Mouse (Mus musculus): ENCODE measurements at regions not wholly inside any gene's neighbourhood (a gene's known extent, or its start where the extent isn't known, plus 50 kb on each side); places are given as distances from the start of the nearest gene placed in this dataset.

- no peak for DNase-seq (ENCODE audit: extremely low read depth, low read depth)
Measured at GRCm38 (mm10) chr15:72101730-72102129, 1732.6 kb upstream of the Gm6569 start.

GRCm38 (mm10) chr15:72105830-72106413 is 1728.4 kb upstream of the Gm6569 start:
- DNase-seq (ENCODE audit: extremely low read depth, low read depth), result no peak

GRCm38 (mm10) chr15:72110520-72110919 is 1723.8 kb upstream of the Gm6569 start:
- DNase-seq (ENCODE audit: extremely low read depth, low read depth), result no peak

- DNase-seq (ENCODE audit: extremely low read depth, low read depth), result no peak
Measured at GRCm38 (mm10) chr15:72116772-72117171, 1717.6 kb upstream of the Gm6569 start.

GRCm38 (mm10) chr15:72134226-72134625 is 1700.1 kb upstream of the Gm6569 start:
- no peak for DNase-seq (ENCODE audit: extremely low read depth, low read depth)

GRCm38 (mm10) chr15:72135992-72136617 is 1698.3 kb upstream of the Gm6569 start:
- no peak for DNase-seq (ENCODE audit: extremely low read depth, low read depth)

- no peak for DNase-seq (ENCODE audit: extremely low read depth, low read depth)
Measured at GRCm38 (mm10) chr15:72140122-72140521, 1694.2 kb upstream of the Gm6569 start.

GRCm38 (mm10) chr15:72150581-72150980 is 1683.8 kb upstream of the Gm6569 start:
- no peak for DNase-seq (ENCODE audit: extremely low read depth, low read depth)

GRCm38 (mm10) chr15:72158505-72158904 is 1675.9 kb upstream of the Gm6569 start:
- DNase-seq (ENCODE audit: extremely low read depth, low read depth), result no peak

GRCm38 (mm10) chr15:72200861-72201260 is 1633.5 kb upstream of the Gm6569 start:
- no peak for DNase-seq (ENCODE audit: extremely low read depth, low read depth)

- no peak for DNase-seq (ENCODE audit: extremely low read depth, low read depth)
Measured at GRCm38 (mm10) chr15:72201791-72202190, 1632.6 kb upstream of the Gm6569 start.

GRCm38 (mm10) chr15:72205240-72205799 is 1629.0 kb upstream of the Gm6569 start:
- no peak for DNase-seq (ENCODE audit: extremely low read depth, low read depth)

GRCm38 (mm10) chr15:72205950-72206349 is 1628.4 kb upstream of the Gm6569 start:
- DNase-seq (ENCODE audit: extremely low read depth, low read depth), result no peak

- DNase-seq (ENCODE audit: extremely low read depth, low read depth), result no peak
Measured at GRCm38 (mm10) chr15:72207589-72207988, 1626.8 kb upstream of the Gm6569 start.

- DNase-seq (ENCODE audit: extremely low read depth, low read depth), result no peak
Measured at GRCm38 (mm10) chr15:72208076-72208475, 1626.3 kb upstream of the Gm6569 start.

GRCm38 (mm10) chr15:72208973-72209372 is 1625.4 kb upstream of the Gm6569 start:
- DNase-seq (ENCODE audit: extremely low read depth, low read depth), result no peak

- DNase-seq (ENCODE audit: extremely low read depth, low read depth), result no peak
Measured at GRCm38 (mm10) chr15:72217731-72218130, 1616.6 kb upstream of the Gm6569 start.

- no peak for DNase-seq (ENCODE audit: extremely low read depth, low read depth)
Measured at GRCm38 (mm10) chr15:72219985-72220384, 1614.4 kb upstream of the Gm6569 start.

GRCm38 (mm10) chr15:72220786-72221185 is 1613.6 kb upstream of the Gm6569 start:
- no peak for DNase-seq (ENCODE audit: extremely low read depth, low read depth)

- DNase-seq (ENCODE audit: extremely low read depth, low read depth), result no peak
Measured at GRCm38 (mm10) chr15:72232355-72232754, 1602.0 kb upstream of the Gm6569 start.

GRCm38 (mm10) chr15:72264619-72265018 is 1569.7 kb upstream of the Gm6569 start:
- no peak for DNase-seq (ENCODE audit: extremely low read depth, low read depth)

- DNase-seq (ENCODE audit: extremely low read depth, low read depth), result no peak
Measured at GRCm38 (mm10) chr15:72283846-72284245, 1550.5 kb upstream of the Gm6569 start.

GRCm38 (mm10) chr15:72296648-72297047 is 1537.7 kb upstream of the Gm6569 start:
- no peak for DNase-seq (ENCODE audit: extremely low read depth, low read depth)

Data from MEL-GATA-1-ER (cell line).